Mouse (Mus musculus) MEL (cell line): ENCODE data around the gene Resp18.

Experiments used
- CTCF ChIP-seq, 3 experiments: IDR thresholded peaks in 2 of 3; conservative IDR thresholded peaks in 1 of 3; 2 replicates each; pipeline ENCODE4 v1.5.1; 2011 to 2012; ENCODE audit warnings: low read length in 3 of 3, low read depth in 2 of 3, mild to moderate bottlenecking in 2 of 3, improper control_type of control experiment in 1 of 3, inconsistent platforms in 1 of 3, mixed read lengths in 1 of 3, moderate library complexity in 1 of 3; ENCODE audit not compliant: control insufficient read depth in 1 of 3, insufficient read depth in 1 of 3, poor library complexity in 1 of 3, severe bottlenecking in 1 of 3
- POLR2A ChIP-seq, 2 experiments: IDR thresholded peaks; 2 replicates each; pipeline ENCODE4 v1.6.1; 2011 to 2012; ENCODE audit warnings: low read length in 2 of 2, mild to moderate bottlenecking in 2 of 2, control low read depth in 1 of 2, improper control_type of control experiment in 1 of 2, low read depth in 1 of 2, moderate library complexity in 1 of 2; ENCODE audit not compliant: control insufficient read depth in 1 of 2, insufficient read depth in 1 of 2, poor library complexity in 1 of 2
- POLR2AphosphoS2 ChIP-seq: IDR thresholded peaks from 2 replicates; pipeline ENCODE4 v1.6.1; 2011; ENCODE audit warnings: low read length, improper control_type of control experiment
- RAD21 ChIP-seq: IDR thresholded peaks from 2 replicates; pipeline ENCODE4 v1.6.1; 2011; ENCODE audit warnings: mild to moderate bottlenecking, low read depth, low read length, improper control_type of control experiment
- TAL1 ChIP-seq: IDR thresholded peaks from 2 replicates; pipeline ENCODE4 v1.6.1; 2012; ENCODE audit warnings: mild to moderate bottlenecking, inconsistent platforms, low read length, moderate library complexity, mixed read lengths
- TCF12 ChIP-seq: IDR thresholded peaks from 2 replicates; pipeline ENCODE4 v1.6.1; 2014; ENCODE audit warnings: low read depth, mild to moderate bottlenecking, inconsistent platforms, low read length, improper control_type of control experiment, moderate library complexity

DNA sequence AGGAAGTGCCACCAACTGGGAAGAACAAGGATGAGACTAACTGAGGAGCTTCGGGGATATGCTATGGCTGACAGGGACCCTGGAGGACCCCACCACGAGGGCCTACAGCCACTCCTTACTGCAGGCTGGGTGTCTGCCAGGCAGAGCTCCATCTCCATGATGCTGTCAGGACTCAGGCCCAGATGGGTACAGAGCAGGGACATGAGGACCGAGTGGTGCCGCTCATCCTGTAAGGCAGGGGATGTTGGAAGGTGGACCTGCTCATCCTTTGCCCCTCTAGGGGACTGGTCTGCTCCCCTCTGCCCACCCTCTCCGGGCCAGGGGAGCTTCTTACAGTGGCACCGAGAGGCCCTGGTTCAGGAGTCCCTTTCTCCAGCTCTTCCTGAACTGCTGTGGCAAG lies 36.8 kb upstream of the Resp18 start:
- TF ChIP-seq POLR2A (IDR thresholded peaks at IDR 0.05; ENCODE audit: control insufficient read depth in 1 of 2, insufficient read depth in 1 of 2, low read depth in 1 of 2, low read length in 2 of 2, poor library complexity in 1 of 2) (no peak), TCF12 (no peak), POLR2AphosphoS2 (no peak), RAD21 (no peak), TAL1 (no peak), CTCF (IDR thresholded peaks at IDR 0.05 in 2 of 3, conservative IDR thresholded peaks at IDR 0.05 in 1 of 3; ENCODE audit: control insufficient read depth in 1 of 3, insufficient read depth in 1 of 3, low read depth in 2 of 3, low read length in 3 of 3, poor library complexity in 1 of 3, severe bottlenecking in 1 of 3) (no peak)
